Mouse (Mus musculus) cerebellum, adult 11-12 months (tissue): ENCODE results near the gene Steap4.

ENCODE experiments used
- DNase-seq: peaks from one replicate; pipeline ENCODE4 v3.0.0; 2022

Steap4 gene

GRCm38 (mm10) chr5:7993766-7994165 lies 33.5 kb downstream of the Steap4 start:
- DNase-seq = no peak

DNA sequence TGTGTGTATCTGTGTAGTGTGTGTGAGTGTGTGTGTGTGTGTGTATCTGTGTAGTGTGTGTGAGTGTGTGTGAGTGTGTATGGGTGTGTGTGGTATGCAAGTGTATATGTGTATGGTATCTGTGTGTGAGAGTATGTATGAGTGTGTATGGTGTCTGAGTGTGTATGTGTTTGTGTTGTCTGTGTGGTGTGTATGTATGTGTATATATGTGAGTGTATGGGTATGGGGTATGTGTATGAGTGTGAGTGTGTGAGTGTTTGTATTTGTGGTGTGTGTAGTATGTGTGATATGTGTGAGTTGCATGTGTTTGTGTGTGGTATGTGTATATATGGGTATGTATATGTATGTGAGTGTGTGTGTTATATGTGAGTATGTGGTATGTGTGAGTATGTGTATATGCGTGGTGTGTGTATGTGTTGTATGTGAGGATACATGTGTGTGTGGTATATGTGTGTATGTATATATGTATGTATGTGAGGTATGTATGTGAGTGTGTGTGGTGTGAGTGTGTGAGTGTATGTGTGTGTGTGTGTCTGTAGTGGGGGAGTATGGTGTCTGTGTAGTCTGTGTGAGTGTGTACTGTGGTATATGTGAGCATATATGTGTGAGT lies 35.1 kb downstream of the Steap4 start:
- DNase-seq = no peak

GRCm38 (mm10) chr5:7996401-7997044 lies 36.3 kb downstream of the Steap4 start:
- DNase-seq = no peak

- DNase-seq = no peak
These were observed 36.8 kb downstream of the Steap4 start for GRCm38 (mm10) chr5:7997086-7997485.

DNA sequence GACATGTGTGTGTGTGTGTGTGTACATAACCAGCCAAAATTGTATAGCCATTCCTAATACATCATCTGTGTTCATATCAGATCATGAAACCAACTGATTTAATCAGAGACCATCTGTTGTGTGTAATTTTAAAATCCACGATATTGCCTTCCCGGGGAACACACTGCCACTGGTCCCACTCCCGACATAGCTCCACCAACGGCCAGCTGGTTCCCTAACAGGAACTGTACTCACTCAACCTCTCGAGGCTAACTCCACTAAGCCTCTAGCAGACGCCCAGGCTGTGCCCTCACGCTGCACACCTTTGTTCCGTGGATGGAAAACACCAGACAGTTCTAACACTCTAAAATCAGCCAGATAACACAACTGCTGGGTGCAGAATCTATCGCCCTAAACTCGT lies 40.2 kb downstream of the Steap4 start:
- DNase-seq = no peak

GRCm38 (mm10) chr5:8002827-8003226 lies 42.6 kb downstream of the Steap4 start:
- no peak for DNase-seq

DNA sequence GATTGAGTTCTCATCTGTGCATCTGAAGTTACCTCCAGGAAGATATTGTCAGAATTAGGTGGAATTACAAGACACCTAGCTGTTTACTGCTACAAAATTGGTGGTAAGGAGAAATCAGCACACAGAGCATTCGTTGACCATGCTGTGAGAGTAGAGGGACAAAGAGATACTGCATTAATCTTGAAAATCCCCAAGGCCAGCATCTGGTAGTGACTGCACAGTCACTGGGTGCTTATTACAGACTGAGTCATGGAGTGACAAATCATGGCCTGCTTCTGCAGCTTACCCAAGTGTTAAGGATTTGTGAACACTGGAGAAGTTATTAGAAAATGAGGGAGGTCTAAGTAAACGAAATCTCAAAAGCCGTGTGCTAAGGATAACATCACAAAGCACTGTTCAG lies 53.0 kb downstream of the Steap4 start:
- no peak for DNase-seq
